Comparison of ENCODE assay signal across 38 mouse cellular contexts in genomic region chr9:106564025-106564424, GRCm38 (mm10). TPM values are rescaled to one million over a fixed set of nuclear protein-coding genes. Genes with fewer than 3 reads are reported as not detected.
"Had no signal": no experiment of that assay in that cellular context is flagged by ENCODE, and none has a peak within 500 bp of the region (broad histone marks: within the 10 kb centered on the region; RNA-seq: fewer than 3 reads in every experiment).

No protein-coding gene starts in this region.

- H3K4me3 ChIP-seq: heart, adult 2 months; heart, embryonic 13.5 days; heart, embryonic 15.5 days; hindbrain, embryonic 13.5 days; hindbrain, embryonic 15.5 days; kidney, embryonic 15.5 days; left cerebral cortex, adult 2 months; limb, embryonic 10.5 days; limb, embryonic 12.5 days had no signal

- H3K27me3 ChIP-seq: heart, embryonic 13.5 days; heart, embryonic 15.5 days; hindbrain, embryonic 13.5 days; hindbrain, embryonic 15.5 days; kidney, embryonic 15.5 days; limb, embryonic 12.5 days had no signal

- H3K4me1 ChIP-seq: heart, embryonic 13.5 days; heart, embryonic 15.5 days; hindbrain, embryonic 13.5 days; hindbrain, embryonic 15.5 days; limb, embryonic 12.5 days had no signal

- ATAC-seq: hindbrain, postnatal 0 days; intestine, embryonic 16.5 days had no signal

- H3K36me3 ChIP-seq: heart, embryonic 13.5 days; heart, embryonic 15.5 days; hindbrain, embryonic 13.5 days; hindbrain, embryonic 15.5 days; kidney, embryonic 15.5 days; limb, embryonic 10.5 days; limb, embryonic 12.5 days had no signal

- DNase-seq: gastrocnemius, postnatal 14 days; gastrocnemius, postnatal 36 days; heart, adult 2 months; heart, postnatal 14 days; heart, postnatal 36 days; kidney, adult 11 months; kidney, adult 2 months; kidney, adult 9 months; kidney, postnatal 14 days; kidney, postnatal 36 days; liver had no signal

- H3K27ac ChIP-seq: heart, adult 2 months; heart, embryonic 13.5 days; heart, embryonic 15.5 days; hindbrain, embryonic 13.5 days; hindbrain, embryonic 15.5 days; hindbrain, postnatal 0 days; kidney, embryonic 15.5 days; kidney, postnatal 0 days; left cerebral cortex, adult 2 months; limb, embryonic 10.5 days; limb, embryonic 12.5 days had no signal

RNA-seq across cellular contexts. Expression of gene Iqcf3, which starts 2.6 kb away (rescaled TPM):
- total RNA-seq: gastrocnemius, adult 18-20 months; gastrocnemius, adult 8-10 months; gastrocnemius, postnatal 14 days; gastrocnemius, postnatal 36 days; heart, adult 2 months; heart, postnatal 14 days; heart, postnatal 36 days; hematopoietic stem cell, adult 5-6 weeks; hindbrain, postnatal 0 days; layer of hippocampus, adult 18-20 months; layer of hippocampus, postnatal 10 days; layer of hippocampus, postnatal 25 days; left cerebral cortex, adult 2 months; left cerebral cortex, postnatal 14 days; left cerebral cortex, postnatal 36 days had no signal
- polyA plus RNA-seq: frontal cortex, adult 2 months; heart, adult 2 months; heart, embryonic 11.5 days; heart, embryonic 13.5 days; heart, embryonic 15.5 days; heart, postnatal 0 days; hindbrain, embryonic 11.5 days; hindbrain, embryonic 13.5 days; hindbrain, embryonic 15.5 days; hindbrain, postnatal 0 days; intestine, embryonic 14.5 days; intestine, embryonic 16.5 days; kidney, embryonic 15.5 days; kidney, postnatal 0 days; large intestine, adult 2 months; limb, embryonic 10.5 days; limb, embryonic 12.5 days; limb, embryonic 14.5 days; liver, embryonic 11.5 days had no signal

RNA-seq across cellular contexts. Expression of gene Iqcf4, which starts 6.8 kb away (rescaled TPM):
- total RNA-seq: gastrocnemius, adult 18-20 months; gastrocnemius, adult 8-10 months; gastrocnemius, postnatal 14 days; gastrocnemius, postnatal 36 days; heart, adult 2 months; heart, postnatal 14 days; heart, postnatal 36 days; hematopoietic stem cell, adult 5-6 weeks; hindbrain, postnatal 0 days; layer of hippocampus, adult 18-20 months; layer of hippocampus, postnatal 10 days; layer of hippocampus, postnatal 25 days; left cerebral cortex, adult 2 months; left cerebral cortex, postnatal 14 days; left cerebral cortex, postnatal 36 days had no signal
- polyA plus RNA-seq: frontal cortex, adult 2 months; heart, adult 2 months; heart, embryonic 11.5 days; heart, embryonic 13.5 days; heart, embryonic 15.5 days; heart, postnatal 0 days; hindbrain, embryonic 11.5 days; hindbrain, embryonic 13.5 days; hindbrain, embryonic 15.5 days; hindbrain, postnatal 0 days; intestine, embryonic 14.5 days; intestine, embryonic 16.5 days; kidney, adult 2 months; kidney, embryonic 15.5 days; kidney, postnatal 0 days; large intestine, adult 2 months; limb, embryonic 10.5 days; limb, embryonic 12.5 days; limb, embryonic 14.5 days; liver, embryonic 11.5 days had no signal

RNA-seq across cellular contexts. Expression of gene Iqcf5, which starts 49.7 kb away (rescaled TPM):
- total RNA-seq: gastrocnemius, adult 18-20 months; gastrocnemius, adult 8-10 months; gastrocnemius, postnatal 14 days; gastrocnemius, postnatal 36 days; heart, adult 2 months; heart, postnatal 14 days; heart, postnatal 36 days; hematopoietic stem cell, adult 5-6 weeks; hindbrain, postnatal 0 days; layer of hippocampus, adult 18-20 months; layer of hippocampus, postnatal 25 days; left cerebral cortex, adult 2 months had no signal
- polyA plus RNA-seq: frontal cortex, adult 2 months; heart, adult 2 months; heart, embryonic 11.5 days; heart, embryonic 13.5 days; heart, embryonic 15.5 days; heart, postnatal 0 days; hindbrain, embryonic 11.5 days; hindbrain, embryonic 13.5 days; hindbrain, embryonic 15.5 days; hindbrain, postnatal 0 days; intestine, embryonic 14.5 days; intestine, embryonic 16.5 days; kidney, embryonic 15.5 days; kidney, postnatal 0 days; large intestine, adult 2 months; limb, embryonic 10.5 days; limb, embryonic 12.5 days; limb, embryonic 14.5 days; liver, embryonic 11.5 days had no signal
